Comparison of ENCODE assay signal across 9 mouse cellular contexts in the genomic region with DNA sequence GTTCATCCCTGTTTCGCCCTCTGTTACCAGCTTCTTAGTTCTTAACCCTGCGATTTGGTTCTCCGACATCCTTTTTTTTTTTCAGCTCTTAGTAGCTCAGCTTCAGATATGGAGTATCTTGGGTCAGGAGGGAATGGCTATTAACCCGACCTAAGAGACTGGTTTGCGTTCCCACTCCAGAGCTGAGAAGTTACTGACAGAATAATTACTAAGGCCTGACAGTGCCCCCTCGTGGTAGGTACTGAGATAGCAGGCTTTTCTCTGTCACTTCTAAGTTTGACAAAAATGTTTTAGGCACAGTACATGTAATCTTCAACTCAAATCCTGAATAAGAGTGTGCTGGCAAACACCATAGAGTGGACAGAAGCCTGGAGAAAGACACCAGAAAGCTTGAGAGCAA. TPM values are rescaled to one million over a fixed set of nuclear protein-coding genes. Genes with fewer than 3 reads are reported as not detected.
DNase-seq lines count a peak whose midpoint lies in the region; ATAC-seq and TF ChIP-seq lines count a peak whose summit lies in the region.
"Had no signal": no experiment of that assay in that cellular context is flagged by ENCODE, and none has a peak within 500 bp of the region (broad histone marks: within the 10 kb centered on the region; RNA-seq: fewer than 3 reads in every experiment).

No protein-coding gene starts in this region.

- no peaks in the 10 kb centered on the region for H3K27me3 ChIP-seq in limb, embryonic 12.5 days
- H3K27me3 ChIP-seq: embryonic facial prominence, embryonic 15.5 days had no signal

- peaks cover 36% of the 10 kb centered on the region for H3K36me3 ChIP-seq in limb, embryonic 12.5 days

- no peaks in the 10 kb centered on the region for H3K9me3 ChIP-seq in limb, embryonic 12.5 days
- H3K9me3 ChIP-seq: embryonic facial prominence, embryonic 15.5 days had no signal

- intact Hi-C loops in gastrocnemius, adult 2 months (cut with DNase I), result loop anchor here (2.0 to 10.0 kb wide), 2 partner anchors 110 to 386 kb away; partner anchors contain the start of gene Ppp1r21

- peak; percentile 87 for TF ChIP-seq CTCF in gastrocnemius, adult 2 months (IDR thresholded peaks at IDR 0.05)

- no peak overlapping the region for H3K4me3 ChIP-seq in gastrocnemius, adult 2 months
- no peak overlapping the region for H3K4me3 ChIP-seq in limb, embryonic 12.5 days (replicated peaks)
- H3K4me3 ChIP-seq: embryonic facial prominence, embryonic 15.5 days had no signal

- ATAC-seq in limb, embryonic 12.5 days (ENCODE audit: insufficient number of reproducible peaks, insufficient read depth, low FRiP score, low TSS enrichment, low read depth), result 0 out of 2 replicates have a peak, but pooled peaks have one; percentile 52

- 31% methylated on average over 6 of the region's 6 CpGs for WGBS in limb, embryonic 12.5 days

- DNase-seq in 3T3-L1 (ENCODE audit: low read depth, low spot score) (peak; percentile 88), MN1 (ENCODE audit: low spot score) (peak; percentile 55)
- peak; percentile 82 to 89 for DNase-seq in cerebellum, postnatal 10 days
- peak; percentile 70 for DNase-seq in gastrocnemius, adult 2 months
- peak; percentile 80 for DNase-seq in kidney, adult 9 months
- DNase-seq in ovary, postnatal 10 days (ENCODE audit: low spot score), result peak; percentile 56
- DNase-seq in thymus, postnatal 25 days, result peak; percentile 77

- H3K9ac ChIP-seq in limb, embryonic 12.5 days (replicated peaks), result no peak overlapping the region
- H3K9ac ChIP-seq: embryonic facial prominence, embryonic 15.5 days had no signal

- H3K4me2 ChIP-seq in limb, embryonic 12.5 days, result no peak overlapping the region
- H3K4me2 ChIP-seq: embryonic facial prominence, embryonic 15.5 days had no signal

- H3K4me1 ChIP-seq in limb, embryonic 12.5 days (replicated peaks), result no peaks in the 10 kb centered on the region

- H3K27ac ChIP-seq in gastrocnemius, adult 2 months, result no peak overlapping the region
- no peak overlapping the region for H3K27ac ChIP-seq in limb, embryonic 12.5 days

RNA-seq across cellular contexts. Expression of gene Gtf2a1l, which starts 27.4 kb away (rescaled TPM):
- not detected for total RNA-seq in gastrocnemius, adult 2 months (2021)
- 0.49 TPM in 1 of 2 replicates, not detected in the other for polyA plus RNA-seq in limb, embryonic 12.5 days (2016; fragmentation: Nextera tagmentation; extraction: Ambion mirVana)

RNA-seq across cellular contexts. Expression of gene Ston1, which starts 43.5 kb away (rescaled TPM):
- 10 to 100 TPM in 1 of 2 experiments, 1 to 10 TPM in 1; 5.4 to 14.2 TPM for total RNA-seq in gastrocnemius, adult 2 months (2021)
- 4.8 and 6.1 TPM in 2 replicates for polyA plus RNA-seq in limb, embryonic 12.5 days (2016; fragmentation: Nextera tagmentation; extraction: Ambion mirVana)
